Mouse (Mus musculus) brain, embryonic 14.5 days (tissue): Measurements from ENCODE around the gene Loxl1.

ENCODE experiments used
- CTCF ChIP-seq: fragments of 200-500 bp; IDR thresholded peaks from 2 replicates; pipeline ENCODE4 v1.5.1; 2012; ENCODE audit warnings: inconsistent platforms, mild to moderate bottlenecking, moderate library complexity, borderline replicate concordance; ENCODE audit not compliant: insufficient read depth, insufficient read length; ENCODE audit errors: extremely low read depth
- POLR2A ChIP-seq: fragments of 200-500 bp; IDR thresholded peaks from 2 replicates; pipeline ENCODE4 v1.6.1; 2012; ENCODE audit warnings: mild to moderate bottlenecking, inconsistent platforms, borderline replicate concordance; ENCODE audit not compliant: poor library complexity, insufficient read depth, insufficient read length, severe bottlenecking; ENCODE audit errors: extremely low read depth

DNA sequence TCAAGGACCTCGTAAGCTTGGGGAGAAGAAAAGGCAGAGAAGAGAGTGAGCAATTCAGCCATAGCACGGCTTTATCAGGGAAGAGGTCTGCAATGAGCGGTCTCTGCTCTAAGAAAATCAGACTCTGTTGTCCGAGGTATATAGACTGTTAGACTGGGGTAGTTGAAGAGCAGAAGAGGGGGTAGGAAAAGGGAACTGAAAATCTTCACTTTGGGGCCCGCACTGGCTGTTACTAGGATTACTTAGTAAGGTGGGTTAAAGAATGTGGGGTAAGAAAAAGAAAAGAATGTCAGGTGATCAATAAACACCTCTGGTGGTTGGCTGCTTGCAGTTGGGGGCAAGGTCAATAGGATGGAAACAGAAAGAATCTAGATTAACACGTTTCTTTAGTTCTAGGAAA lies 40.2 kb upstream of the Loxl1 start:
- TF ChIP-seq CTCF: no peak
- no peak for TF ChIP-seq POLR2A
